Mouse (Mus musculus): Measurements from ENCODE around the gene Pxdc1. TPM values are rescaled to one million over a fixed set of nuclear protein-coding genes. Genes with fewer than 3 reads are reported as not detected.

The Pxdc1 gene
- polyA plus RNA-seq, 1 experiment from 2014 or later, result 5.1 TPM

DNA sequence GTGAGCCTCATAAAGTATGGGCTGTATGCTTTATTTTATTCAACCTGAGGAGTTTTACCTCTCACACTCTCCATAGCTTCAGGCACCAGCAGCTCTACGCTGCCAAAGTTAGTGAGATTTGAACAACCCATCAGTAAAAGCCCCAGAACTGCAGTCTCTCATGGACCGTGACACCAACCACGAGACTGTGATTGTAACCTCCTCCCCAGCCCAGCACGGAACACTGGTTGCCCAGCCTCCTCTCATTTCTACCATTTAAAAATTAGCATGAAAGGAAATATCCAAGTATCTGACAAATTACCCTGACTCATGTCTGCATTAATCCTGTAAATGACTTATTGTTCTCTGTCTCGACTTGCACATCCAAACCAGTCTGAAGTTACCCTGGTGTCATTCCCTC lies 23.2 kb upstream of the Pxdc1 start:
- no peak overlapping the region for H3K27ac ChIP-seq (ENCODE audit: low read depth, low read length)
- H3K4me2 ChIP-seq (ENCODE audit: low read length), result no peak overlapping the region
- 69% methylated on average over 5 of the region's 5 CpGs for WGBS
- H3K9me3 ChIP-seq (replicated peaks; ENCODE audit: control insufficient read depth, low read length), result no peaks in the 10 kb centered on the region
- no peaks in the 10 kb centered on the region for H3K36me3 ChIP-seq (ENCODE audit: control insufficient read depth, insufficient read depth, low read length)
- DNase-seq (ENCODE audit: low spot score) (no peak), ATAC-seq (no peak)
- no peak overlapping the region for H3K4me3 ChIP-seq (ENCODE audit: low read depth, low read length)
- no peak overlapping the region for H3K9ac ChIP-seq (ENCODE audit: low read length)
- 0 out of 2 replicates have a peak, but pooled peaks cover 5% of the 10 kb centered on the region for H3K27me3 ChIP-seq (replicated peaks; ENCODE audit: control insufficient read depth, insufficient read depth, low read length)
- H3K4me1 ChIP-seq (ENCODE audit: control insufficient read depth, insufficient read depth, low read length), result peaks cover 8% of the 10 kb centered on the region; the same call in 1 of the 2 replicates

DNA sequence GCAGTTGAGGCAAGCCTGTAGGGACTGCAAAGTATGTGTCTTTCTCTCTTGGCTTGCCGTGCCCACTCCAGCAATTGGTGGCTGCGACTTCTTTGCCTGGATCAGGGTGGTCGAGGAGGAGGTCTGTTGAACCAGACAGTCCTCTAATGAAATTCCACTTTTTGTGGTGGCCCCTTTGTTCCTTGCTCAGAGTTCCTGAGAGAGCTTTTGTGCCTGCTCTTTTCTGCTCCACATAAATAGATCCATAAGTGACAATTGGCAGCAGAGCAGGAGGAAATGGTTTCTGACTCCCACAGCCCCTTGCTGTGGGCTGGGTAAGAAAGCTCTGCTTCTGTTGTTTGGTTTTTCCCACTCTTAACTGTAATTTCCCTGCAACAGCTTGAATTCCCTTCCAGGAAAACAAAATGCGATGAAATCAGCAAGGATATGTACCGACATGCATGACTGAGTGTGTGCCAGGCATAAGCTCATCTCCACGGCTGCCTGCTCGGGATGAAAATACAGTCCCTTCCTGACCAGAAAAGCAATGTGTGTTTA lies 22.6 kb upstream of the Pxdc1 start:
- 21% methylated on average over 7 of the region's 7 CpGs for WGBS

DNA sequence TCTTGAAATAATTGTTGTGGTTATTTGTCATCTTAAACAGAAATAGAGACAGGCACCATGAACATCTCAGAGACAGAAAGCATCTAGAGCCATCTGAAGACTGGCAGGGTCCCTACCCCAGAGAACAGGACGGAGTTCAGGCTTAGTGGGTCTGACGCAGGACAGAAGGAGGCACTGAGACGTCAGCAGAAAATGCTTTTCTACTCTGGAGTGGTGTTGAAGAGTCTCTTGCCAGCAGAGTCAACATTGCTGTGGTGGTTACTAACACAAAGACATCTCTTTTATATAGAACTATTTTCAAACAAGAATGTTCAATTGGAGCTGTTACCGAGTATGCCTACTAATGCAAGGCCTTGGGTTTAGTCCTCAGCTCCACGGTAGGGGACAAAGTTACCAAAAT lies 20.1 kb upstream of the Pxdc1 start:
- 93% methylated on average over 5 of the region's 5 CpGs for WGBS
- H3K9me3 ChIP-seq (replicated peaks; ENCODE audit: control insufficient read depth, low read length), result no peaks in the 10 kb centered on the region
- H3K9ac ChIP-seq (ENCODE audit: low read length), result no peak overlapping the region
- no peak for ATAC-seq
- no peak for DNase-seq (ENCODE audit: low spot score)
- H3K4me1 ChIP-seq (ENCODE audit: control insufficient read depth, insufficient read depth, low read length), result peaks cover 17% of the 10 kb centered on the region; the same call in 1 of the 2 replicates
- H3K4me3 ChIP-seq (ENCODE audit: low read depth, low read length), result no peak overlapping the region
- H3K4me2 ChIP-seq (ENCODE audit: low read length), result no peak overlapping the region
- H3K36me3 ChIP-seq (ENCODE audit: control insufficient read depth, insufficient read depth, low read length), result no peaks in the 10 kb centered on the region
- 0 out of 2 replicates have a peak, but pooled peaks cover 5% of the 10 kb centered on the region for H3K27me3 ChIP-seq (replicated peaks; ENCODE audit: control insufficient read depth, insufficient read depth, low read length)
- H3K27ac ChIP-seq (ENCODE audit: low read depth, low read length), result no peak overlapping the region

More for the DNA sequence above, 22.6 kb upstream of the Pxdc1 start:
- H3K27me3 ChIP-seq (replicated peaks; ENCODE audit: control insufficient read depth, insufficient read depth, low read length), result 0 out of 2 replicates have a peak, but pooled peaks cover 5% of the 10 kb centered on the region
- peaks cover 8% of the 10 kb centered on the region; the same call in 1 of the 2 replicates for H3K4me1 ChIP-seq (ENCODE audit: control insufficient read depth, insufficient read depth, low read length)
- no peak for ATAC-seq
- H3K36me3 ChIP-seq (ENCODE audit: control insufficient read depth, insufficient read depth, low read length), result no peaks in the 10 kb centered on the region
- H3K27ac ChIP-seq (ENCODE audit: low read depth, low read length), result peak overlapping the region; percentile 18; the same call in 1 of the 2 replicates
- DNase-seq (ENCODE audit: low spot score), result peak; percentile 41
- H3K4me2 ChIP-seq (ENCODE audit: low read length), result no peak overlapping the region
- no peaks in the 10 kb centered on the region for H3K9me3 ChIP-seq (replicated peaks; ENCODE audit: control insufficient read depth, low read length)
- H3K9ac ChIP-seq (ENCODE audit: low read length), result no peak overlapping the region
- H3K4me3 ChIP-seq (ENCODE audit: low read depth, low read length), result no peak overlapping the region

DNA sequence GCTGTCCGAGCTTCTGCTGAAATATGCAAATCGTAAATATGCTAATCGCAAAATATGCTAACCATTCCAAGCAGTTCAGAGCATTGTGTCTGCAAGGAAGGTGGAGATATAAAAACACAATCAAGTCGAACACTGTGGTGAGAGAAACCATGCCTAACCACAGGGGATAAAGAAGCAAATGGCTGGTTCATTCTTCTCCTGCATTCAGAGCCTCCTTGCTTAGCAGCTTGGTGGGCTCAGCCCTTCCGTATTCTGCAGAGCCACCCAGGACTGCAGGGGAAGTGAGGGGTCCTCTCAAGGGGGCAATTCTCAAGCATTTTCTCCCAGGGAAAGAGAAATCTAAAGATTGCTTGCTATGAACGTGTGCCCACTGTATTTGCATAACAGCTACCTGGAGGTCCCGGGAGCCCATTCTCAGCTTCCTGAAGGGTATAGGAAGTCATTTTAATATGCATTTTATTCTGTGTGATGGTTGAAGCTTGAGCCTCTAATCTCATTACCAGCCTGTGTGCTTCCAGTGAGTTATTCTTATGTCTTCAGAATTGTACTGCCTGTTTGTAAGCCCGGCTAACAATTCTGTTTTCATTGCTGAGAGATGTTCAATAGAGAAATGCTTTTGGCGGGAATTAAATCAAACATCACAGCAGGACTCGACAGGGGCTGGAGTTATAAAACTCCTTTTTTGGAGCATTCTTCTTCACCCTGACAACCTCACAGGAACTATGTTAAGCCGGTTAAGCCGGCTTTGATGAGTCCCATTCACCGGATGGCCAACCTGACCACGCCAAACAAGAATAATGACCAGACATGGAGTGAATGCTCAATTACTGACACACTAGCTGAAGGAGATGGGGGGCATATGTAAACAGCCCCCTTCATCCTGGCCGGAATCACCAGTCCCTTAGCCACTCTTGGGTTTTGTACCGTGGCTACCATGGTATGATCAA lies 16.9 kb upstream of the Pxdc1 start:
- peak overlapping the region; percentile 9 for H3K4me2 ChIP-seq (ENCODE audit: low read length)
- 0 out of 2 replicates have a peak, but pooled peaks cover 3% of the 10 kb centered on the region for H3K27me3 ChIP-seq (replicated peaks; ENCODE audit: control insufficient read depth, insufficient read depth, low read length)
- peaks cover 9% of the 10 kb centered on the region; the same call in 1 of the 2 replicates for H3K4me1 ChIP-seq (ENCODE audit: control insufficient read depth, insufficient read depth, low read length)
- WGBS, result 19% methylated on average over 16 of the region's 16 CpGs
- H3K9me3 ChIP-seq (replicated peaks; ENCODE audit: control insufficient read depth, low read length), result no peaks in the 10 kb centered on the region
- DNase-seq (ENCODE audit: low spot score), result peak; percentile 25
- H3K4me3 ChIP-seq (ENCODE audit: low read depth, low read length), result no peak overlapping the region
- no peak overlapping the region for H3K27ac ChIP-seq (ENCODE audit: low read depth, low read length)
- H3K9ac ChIP-seq (ENCODE audit: low read length), result no peak overlapping the region
- H3K36me3 ChIP-seq (ENCODE audit: control insufficient read depth, insufficient read depth, low read length), result no peaks in the 10 kb centered on the region
- ATAC-seq, result peak; percentile 62; the same call in 1 of the 2 replicates

DNA sequence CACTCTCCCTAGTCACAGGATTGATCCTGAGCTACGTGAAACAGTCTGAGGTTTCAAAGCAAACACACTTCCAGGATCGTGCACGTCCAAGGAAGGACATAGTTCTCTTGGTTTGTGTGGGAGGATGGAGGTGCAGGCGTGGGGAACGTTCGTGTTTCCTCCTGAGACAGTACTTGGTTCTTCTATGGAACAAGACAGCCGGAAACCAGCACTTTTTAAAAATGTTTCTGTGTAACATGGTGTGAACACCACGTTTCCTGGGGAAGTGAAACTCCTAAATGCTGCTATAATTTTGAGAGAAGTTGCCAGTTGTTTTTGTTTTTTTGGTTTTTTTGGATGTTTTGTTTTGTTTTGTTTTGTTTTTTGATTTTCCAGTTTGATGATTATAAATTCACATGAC lies 13.9 kb upstream of the Pxdc1 start:
- Histone ChIP-seq H3K9ac (ENCODE audit: low read length) (no peak overlapping the region), H3K4me1 (ENCODE audit: control insufficient read depth, insufficient read depth, low read length) (peaks cover 9% of the 10 kb centered on the region; the same call in 1 of the 2 replicates), H3K27me3 (replicated peaks; ENCODE audit: control insufficient read depth, insufficient read depth, low read length) (no peaks in the 10 kb centered on the region), H3K36me3 (ENCODE audit: control insufficient read depth, insufficient read depth, low read length) (no peaks in the 10 kb centered on the region), H3K27ac (ENCODE audit: low read depth, low read length) (no peak overlapping the region), H3K9me3 (replicated peaks; ENCODE audit: control insufficient read depth, low read length) (no peaks in the 10 kb centered on the region), H3K4me2 (ENCODE audit: low read length) (no peak overlapping the region), H3K4me3 (ENCODE audit: low read depth, low read length) (no peak overlapping the region)
- ATAC-seq, result no peak
- no peak for DNase-seq (ENCODE audit: low spot score)
- 91% methylated on average over 8 of the region's 8 CpGs for WGBS

DNA sequence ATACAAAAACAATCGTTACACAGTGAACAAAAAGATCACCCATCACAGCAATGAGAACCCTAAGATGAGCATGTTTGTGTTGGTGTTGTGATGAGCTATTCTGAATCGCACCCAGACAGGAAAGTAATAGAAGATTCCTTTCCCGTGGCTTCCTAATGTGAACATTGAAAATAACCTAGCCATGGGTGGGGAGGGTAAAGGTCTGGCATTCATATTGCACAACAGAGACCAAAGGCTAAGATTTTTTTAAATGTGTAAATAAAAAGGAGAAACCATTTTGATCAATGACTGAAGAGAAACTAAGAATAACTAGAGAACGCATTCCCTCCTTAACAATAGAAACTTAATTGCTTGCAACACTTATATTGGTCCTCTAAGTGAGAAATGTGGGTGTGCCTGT lies 11.8 kb upstream of the Pxdc1 start:
- no peak for DNase-seq (ENCODE audit: low spot score)
- Histone ChIP-seq H3K36me3 (ENCODE audit: control insufficient read depth, insufficient read depth, low read length) (no peaks in the 10 kb centered on the region), H3K27ac (ENCODE audit: low read depth, low read length) (no peak overlapping the region), H3K4me2 (ENCODE audit: low read length) (no peak overlapping the region), H3K9ac (ENCODE audit: low read length) (no peak overlapping the region), H3K27me3 (replicated peaks; ENCODE audit: control insufficient read depth, insufficient read depth, low read length) (no peaks in the 10 kb centered on the region), H3K4me1 (ENCODE audit: control insufficient read depth, insufficient read depth, low read length) (0 out of 2 replicates have a peak, but pooled peaks cover 3% of the 10 kb centered on the region), H3K9me3 (replicated peaks; ENCODE audit: control insufficient read depth, low read length) (no peaks in the 10 kb centered on the region), H3K4me3 (ENCODE audit: low read depth, low read length) (no peak overlapping the region)
- ATAC-seq, result no peak
- 78% methylated on average over 4 of the region's 4 CpGs for WGBS

DNA sequence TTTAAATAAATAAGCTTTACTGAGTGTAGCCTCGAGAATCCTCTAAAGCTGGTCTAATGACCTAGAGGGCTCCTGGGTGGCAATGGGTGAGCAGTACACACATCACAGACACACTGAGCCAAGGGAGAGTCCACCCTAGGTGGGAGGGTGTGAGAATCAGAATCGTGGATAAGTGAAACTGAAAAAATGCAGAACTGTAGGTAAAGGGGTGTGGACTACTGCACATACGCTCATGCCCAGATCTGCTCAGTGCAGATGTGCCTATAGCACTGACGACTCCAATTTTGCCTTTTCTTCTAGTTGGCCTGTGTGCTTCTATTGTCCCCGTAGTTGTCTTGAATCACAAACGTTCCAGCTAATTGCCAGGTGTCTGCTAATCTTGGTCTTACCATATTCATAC lies 10.5 kb upstream of the Pxdc1 start:
- WGBS, result 77% methylated on average over 6 of the region's 6 CpGs
- no peaks in the 10 kb centered on the region for H3K36me3 ChIP-seq (ENCODE audit: control insufficient read depth, insufficient read depth, low read length)
- no peak overlapping the region for H3K27ac ChIP-seq (ENCODE audit: low read depth, low read length)
- no peaks in the 10 kb centered on the region for H3K9me3 ChIP-seq (replicated peaks; ENCODE audit: control insufficient read depth, low read length)
- no peak overlapping the region for H3K4me2 ChIP-seq (ENCODE audit: low read length)
- DNase-seq (ENCODE audit: low spot score) (no peak), ATAC-seq (no peak)
- no peak overlapping the region for H3K9ac ChIP-seq (ENCODE audit: low read length)
- H3K4me1 ChIP-seq (ENCODE audit: control insufficient read depth, insufficient read depth, low read length), result no peaks in the 10 kb centered on the region
- H3K27me3 ChIP-seq (replicated peaks; ENCODE audit: control insufficient read depth, insufficient read depth, low read length), result no peaks in the 10 kb centered on the region
- no peak overlapping the region for H3K4me3 ChIP-seq (ENCODE audit: low read depth, low read length)

DNA sequence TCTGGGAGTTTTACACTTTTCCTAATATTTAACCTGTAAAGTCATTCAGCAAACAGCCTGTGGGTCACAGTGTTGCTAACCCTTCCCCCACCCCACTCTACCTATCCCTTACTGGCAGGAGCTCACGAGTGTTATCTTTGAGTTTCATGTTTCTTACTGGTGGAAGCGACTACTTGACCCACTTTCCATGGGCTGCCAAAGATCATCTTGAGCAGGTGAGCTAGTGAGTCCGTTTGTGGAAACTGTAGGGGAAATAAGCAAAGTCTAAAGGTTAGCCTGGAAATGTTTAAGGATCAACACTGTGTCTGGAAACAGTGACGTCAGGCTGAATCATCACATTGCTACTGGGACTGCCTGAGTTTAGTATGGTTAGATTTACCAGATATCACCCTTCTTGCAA lies 6.2 kb upstream of the Pxdc1 start:
- ATAC-seq, result no peak
- Histone ChIP-seq H3K9ac (ENCODE audit: low read length) (no peak overlapping the region), H3K9me3 (replicated peaks; ENCODE audit: control insufficient read depth, low read length) (no peaks in the 10 kb centered on the region)

DNA sequence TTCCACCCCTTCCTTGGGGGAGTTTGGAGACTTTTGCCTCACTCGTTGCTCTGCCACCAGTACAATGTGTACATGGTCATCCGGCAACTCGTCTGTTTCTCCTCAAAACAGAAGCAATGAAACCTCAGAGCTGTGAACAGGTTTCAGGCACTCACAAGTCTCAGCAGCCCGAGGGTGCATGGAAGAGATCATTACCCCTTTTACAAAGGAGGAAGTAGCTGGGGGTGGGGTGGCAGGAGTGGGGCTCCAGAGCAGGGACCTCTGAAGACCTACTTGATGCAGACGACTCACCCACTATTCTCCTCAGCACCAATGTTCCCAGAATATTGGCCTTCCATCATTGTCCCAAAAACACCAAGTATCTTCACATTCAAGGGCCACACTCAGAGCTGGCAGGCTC lies 3.1 kb upstream of the Pxdc1 start:
- DNase-seq (ENCODE audit: low spot score), result no peak

More for the DNA sequence above, 6.2 kb upstream of the Pxdc1 start:
- DNase-seq (ENCODE audit: low spot score), result no peak
- 71% methylated on average over 4 of the region's 4 CpGs for WGBS
- H3K4me2 ChIP-seq (ENCODE audit: low read length), result no peak overlapping the region
- no peak overlapping the region for H3K4me3 ChIP-seq (ENCODE audit: low read depth, low read length)
- H3K4me1 ChIP-seq (ENCODE audit: control insufficient read depth, insufficient read depth, low read length), result no peaks in the 10 kb centered on the region
- H3K27ac ChIP-seq (ENCODE audit: low read depth, low read length), result no peak overlapping the region
- H3K27me3 ChIP-seq (replicated peaks; ENCODE audit: control insufficient read depth, insufficient read depth, low read length), result no peaks in the 10 kb centered on the region
- no peaks in the 10 kb centered on the region for H3K36me3 ChIP-seq (ENCODE audit: control insufficient read depth, insufficient read depth, low read length)

More for the DNA sequence above, 3.1 kb upstream of the Pxdc1 start:
- 91% methylated on average over 5 of the region's 5 CpGs for WGBS
- Histone ChIP-seq H3K9ac (ENCODE audit: low read length) (no peak overlapping the region), H3K4me1 (ENCODE audit: control insufficient read depth, insufficient read depth, low read length) (peaks cover 8% of the 10 kb centered on the region; the same call in 1 of the 2 replicates), H3K4me3 (ENCODE audit: low read depth, low read length) (no peak overlapping the region), H3K36me3 (ENCODE audit: control insufficient read depth, insufficient read depth, low read length) (no peaks in the 10 kb centered on the region), H3K4me2 (ENCODE audit: low read length) (no peak overlapping the region), H3K27ac (ENCODE audit: low read depth, low read length) (no peak overlapping the region), H3K27me3 (replicated peaks; ENCODE audit: control insufficient read depth, insufficient read depth, low read length) (peaks cover 28% of the 10 kb centered on the region), H3K9me3 (replicated peaks; ENCODE audit: control insufficient read depth, low read length) (no peaks in the 10 kb centered on the region)
- no peak for ATAC-seq

Data from forebrain, embryonic 14.5 days (tissue).